Mouse (Mus musculus) midbrain, embryonic 16.5 days (tissue): Measurements from ENCODE around the gene Elfn2. TPM values are rescaled to one million over a fixed set of nuclear protein-coding genes. Genes with fewer than 3 reads are reported as not detected.
A peak's percentile ranks its signal among the peaks of the same experiment; 100 is the strongest.

Source experiments
- ATAC-seq: fragments of 200-750 bp; cut with Nextera tagmentation; 2 replicates; pipeline ENCODE4 v1.8.0; 2017; ENCODE audit warnings: moderate TSS enrichment
- H3K27ac ChIP-seq: fragments of 300-500 bp; sonication (generic); 2 replicates; pipeline ENCODE4 v1.5.1; 2014; ENCODE audit warnings: mild to moderate bottlenecking, low read length, mixed read lengths
- H3K27me3 ChIP-seq: fragments of 300-500 bp; sonication (generic); 2 replicates; pipeline ENCODE4 v1.6.1; 2014; ENCODE audit warnings: low read depth, low read length, mixed read lengths; ENCODE audit not compliant: control insufficient read depth, insufficient read depth
- H3K36me3 ChIP-seq: fragments of 300-500 bp; sonication (generic); 2 replicates; pipeline ENCODE4 v1.6.1; 2014; ENCODE audit warnings: mild to moderate bottlenecking, low read length, moderate library complexity, mixed read lengths; ENCODE audit not compliant: control insufficient read depth, insufficient read depth
- H3K4me1 ChIP-seq: fragments of 300-500 bp; sonication (generic); 2 replicates; pipeline ENCODE4 v1.6.1; 2014; ENCODE audit warnings: mild to moderate bottlenecking, low read length, mixed read lengths; ENCODE audit not compliant: control insufficient read depth, insufficient read depth
- H3K4me2 ChIP-seq: fragments of 300-500 bp; sonication (generic); 2 replicates; pipeline ENCODE4 v1.6.1; 2014; ENCODE audit warnings: mild to moderate bottlenecking, low read length, mixed read lengths
- H3K4me3 ChIP-seq: fragments of 300-500 bp; sonication (generic); 2 replicates; pipeline ENCODE4 v1.5.1; 2014; ENCODE audit warnings: low read depth, mild to moderate bottlenecking, low read length, moderate library complexity, mixed read lengths
- H3K9ac ChIP-seq: fragments of 300-500 bp; sonication (generic); 2 replicates; pipeline ENCODE4 v1.6.1; 2014; ENCODE audit warnings: low read depth, low read length, mixed read lengths
- H3K9me3 ChIP-seq: fragments of 300-500 bp; sonication (generic); replicated peaks from 2 replicates; pipeline ENCODE4 v1.6.1; 2014; ENCODE audit warnings: mild to moderate bottlenecking, low read length, mixed read lengths; ENCODE audit not compliant: control insufficient read depth, poor library complexity, severe bottlenecking
- WGBS: fragments of 180-500 bp; shearing (Covaris S2); extraction: QIAGEN DNeasy Blood & Tissue Kit; methylation state at CpG from one replicate; pipeline ENCODE4 v1.1.7; 2014; 5-methylcytosine and 5-hydroxymethylcytosine counted together
- polyA plus RNA-seq: library from polyadenylated mRNA; unstranded; fragments of >200 nt; fragmentation: Nextera tagmentation; extraction: Ambion mirVana; gene quantifications from 2 replicates; pipeline ENCODE4 v1.2.1, GENCODE M21; 2015

Gene Elfn2
- polyA plus RNA-seq, 1 experiment from 2014 or later, result 12.6 TPM

DNA sequence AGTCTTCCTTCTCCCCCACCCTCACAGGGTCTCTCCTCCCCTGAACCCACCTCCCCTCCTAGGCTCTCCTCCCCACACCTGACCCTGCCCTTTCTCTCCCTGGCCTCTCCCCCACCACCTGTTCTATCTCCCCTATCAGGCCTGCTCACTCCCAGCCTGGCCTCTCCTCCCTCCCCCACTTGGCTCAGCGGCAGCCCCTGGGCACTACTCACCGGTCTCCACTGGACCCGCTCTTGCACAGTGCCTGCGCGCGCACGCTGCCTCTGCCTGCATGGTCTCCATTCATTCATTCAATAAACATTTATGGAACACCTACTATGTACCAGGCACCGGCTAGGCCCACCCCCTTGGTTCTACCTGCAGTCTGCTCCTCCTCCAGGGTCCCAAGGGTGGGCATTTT lies 37.3 kb downstream of the Elfn2 start:
- H3K4me2 ChIP-seq, result no peak overlapping the region
- WGBS, result 75% methylated on average over 8 of the region's 8 CpGs
- peak overlapping the region; percentile 35; the same call in 1 of the 2 replicates for H3K9ac ChIP-seq
- no peak for ATAC-seq
- H3K27me3 ChIP-seq, result no peaks in the 10 kb centered on the region
- no peak overlapping the region for H3K27ac ChIP-seq
- no peak overlapping the region for H3K4me3 ChIP-seq
- no peaks in the 10 kb centered on the region for H3K9me3 ChIP-seq
- H3K36me3 ChIP-seq, result no peaks in the 10 kb centered on the region
- peaks cover 30% of the 10 kb centered on the region for H3K4me1 ChIP-seq

GRCm38 (mm10) chr15:78680291-78680690 lies 38.3 kb downstream of the Elfn2 start:
- no peak overlapping the region for H3K27ac ChIP-seq

DNA sequence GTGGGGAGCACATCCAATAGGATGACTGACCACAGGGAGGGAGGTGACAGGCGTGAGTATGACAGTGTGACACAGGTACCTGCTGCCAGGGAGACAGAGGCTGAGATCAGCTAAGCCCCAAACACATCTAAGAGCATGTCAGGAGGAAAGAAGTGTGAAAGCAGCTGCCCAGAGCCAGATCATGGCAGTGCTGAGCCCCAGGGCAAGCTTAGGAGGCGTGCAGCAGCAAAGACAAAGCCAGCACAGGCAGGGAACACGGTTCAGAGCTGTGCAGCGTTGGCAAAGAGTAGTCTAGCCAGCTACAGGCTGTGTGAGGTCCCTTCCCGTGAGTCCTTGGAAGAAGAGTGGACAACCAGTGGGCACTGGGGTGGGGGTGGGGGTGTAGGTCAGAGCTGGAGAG lies 40.9 kb downstream of the Elfn2 start:
- Histone ChIP-seq H3K4me2 (no peak overlapping the region), H3K4me3 (no peak overlapping the region), H3K9me3 (no peaks in the 10 kb centered on the region; the same call in 1 of the 2 replicates), H3K9ac (peak overlapping the region; percentile 28; the same call in 1 of the 2 replicates), H3K36me3 (peaks cover 8% of the 10 kb centered on the region), H3K27ac (no peak overlapping the region), H3K4me1 (peaks cover 14% of the 10 kb centered on the region), H3K27me3 (peaks cover 9% of the 10 kb centered on the region)
- ATAC-seq, result no peak
- WGBS, result 56% methylated on average over 5 of the region's 5 CpGs

More at GRCm38 (mm10) chr15:78680291-78680690, 38.3 kb downstream of the Elfn2 start:
- H3K9me3 ChIP-seq, result no peaks in the 10 kb centered on the region
- no peak overlapping the region for H3K9ac ChIP-seq
- WGBS, result 60% methylated on average over 22 of the region's 22 CpGs
- no peak for ATAC-seq
- H3K4me3 ChIP-seq, result no peak overlapping the region
- no peak overlapping the region for H3K4me2 ChIP-seq
- no peaks in the 10 kb centered on the region for H3K27me3 ChIP-seq
- H3K4me1 ChIP-seq, result peaks cover 29% of the 10 kb centered on the region
- H3K36me3 ChIP-seq, result no peaks in the 10 kb centered on the region

DNA sequence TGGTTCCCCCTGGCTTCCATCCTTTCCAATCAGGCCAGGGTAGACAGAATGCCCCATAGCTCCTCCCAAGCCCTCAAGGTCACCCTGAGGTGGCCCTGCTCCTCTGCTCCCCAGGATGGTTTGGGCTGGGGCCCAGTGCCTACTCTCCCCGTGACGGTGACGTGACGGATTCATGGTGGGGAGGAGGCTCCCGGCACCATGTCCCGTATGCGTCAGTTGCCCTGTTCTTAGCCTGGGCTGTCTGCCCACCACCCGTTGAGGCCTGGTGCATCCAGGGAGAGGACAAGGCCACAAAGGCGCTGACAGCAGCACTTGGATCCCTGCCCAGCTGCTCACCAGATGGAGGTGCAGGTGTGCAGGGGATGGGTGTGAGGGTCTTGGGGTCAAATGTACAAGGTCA lies 41.6 kb downstream of the Elfn2 start:
- Histone ChIP-seq H3K27me3 (peaks cover 9% of the 10 kb centered on the region), H3K36me3 (peaks cover 11% of the 10 kb centered on the region), H3K9ac (no peak overlapping the region), H3K9me3 (no peaks in the 10 kb centered on the region; the same call in 1 of the 2 replicates), H3K4me2 (no peak overlapping the region), H3K27ac (no peak overlapping the region), H3K4me1 (peaks cover 13% of the 10 kb centered on the region), H3K4me3 (no peak overlapping the region)
- 63% methylated on average over 9 of the region's 9 CpGs for WGBS
- ATAC-seq, result no peak

GRCm38 (mm10) chr15:78674912-78675412 lies 43.6 kb downstream of the Elfn2 start:
- WGBS, result 51% methylated on average over 6 of the region's 6 CpGs
- no peak overlapping the region for H3K4me2 ChIP-seq
- H3K4me1 ChIP-seq, result peaks cover 6% of the 10 kb centered on the region
- H3K36me3 ChIP-seq, result peaks cover 14% of the 10 kb centered on the region
- H3K9ac ChIP-seq, result no peak overlapping the region
- H3K4me3 ChIP-seq, result no peak overlapping the region
- H3K27ac ChIP-seq, result no peak overlapping the region
- no peak for ATAC-seq
- H3K9me3 ChIP-seq, result no peaks in the 10 kb centered on the region; the same call in 1 of the 2 replicates
- H3K27me3 ChIP-seq, result peaks cover 9% of the 10 kb centered on the region

DNA sequence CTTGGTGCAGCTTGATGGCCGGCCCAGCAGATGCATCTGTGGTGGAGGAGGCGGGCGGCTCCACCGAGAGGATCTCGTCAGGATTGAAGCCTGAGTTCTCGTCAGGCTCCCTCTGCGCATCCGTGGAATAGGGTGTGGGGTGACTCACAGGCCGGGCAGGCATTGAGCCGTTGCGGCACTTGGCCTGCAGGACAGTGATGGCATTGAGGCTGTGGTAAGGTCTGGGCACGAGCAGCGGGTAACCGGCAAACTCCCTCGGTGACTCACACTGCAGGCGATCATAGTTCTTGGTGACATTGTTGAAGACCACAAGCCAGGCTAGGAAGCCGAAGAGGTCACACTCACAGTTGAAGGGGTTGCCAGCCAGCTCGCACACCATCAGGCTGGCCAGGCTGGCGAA lies 45.1 kb downstream of the Elfn2 start:
- H3K9me3 ChIP-seq, result no peaks in the 10 kb centered on the region; the same call in 1 of the 2 replicates
- peaks cover 14% of the 10 kb centered on the region for H3K36me3 ChIP-seq
- no peak for ATAC-seq
- H3K27me3 ChIP-seq, result peaks cover 9% of the 10 kb centered on the region
- 81% methylated on average over 19 of the region's 19 CpGs for whole genome bisulfite sequencing
- H3K9ac ChIP-seq, result no peak overlapping the region
- no peak overlapping the region for H3K4me2 ChIP-seq
- H3K27ac ChIP-seq, result no peak overlapping the region
- H3K4me1 ChIP-seq, result peaks cover 7% of the 10 kb centered on the region
- H3K4me3 ChIP-seq, result no peak overlapping the region

DNA sequence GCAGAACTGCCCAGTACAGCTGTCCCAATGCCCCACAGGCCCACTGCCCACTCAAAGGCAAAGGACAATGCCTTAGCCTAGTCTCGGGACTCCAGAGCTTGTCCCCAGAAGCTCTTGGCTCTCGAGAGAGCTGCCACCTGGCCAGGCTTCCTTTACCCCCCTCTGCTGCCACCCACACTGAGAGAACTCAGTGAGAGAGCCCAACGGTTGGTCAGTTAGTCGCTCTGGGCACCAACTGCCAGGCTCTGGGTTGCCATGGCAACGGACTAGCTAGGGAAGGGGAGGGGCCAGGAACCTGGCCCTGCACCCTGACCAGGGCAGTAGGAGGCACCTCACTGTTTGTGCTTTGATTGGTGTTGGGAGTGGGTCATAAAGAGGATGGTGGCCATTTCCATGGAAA lies 48.2 kb downstream of the Elfn2 start:
- H3K4me1 ChIP-seq, result peaks cover 7% of the 10 kb centered on the region
- no peak overlapping the region for H3K27ac ChIP-seq
- peaks cover 14% of the 10 kb centered on the region for H3K36me3 ChIP-seq
- peaks cover 9% of the 10 kb centered on the region for H3K27me3 ChIP-seq
- WGBS, result 18% methylated on average over 5 of the region's 5 CpGs
- H3K9me3 ChIP-seq, result no peaks in the 10 kb centered on the region; the same call in 1 of the 2 replicates
- no peak overlapping the region for H3K4me3 ChIP-seq
- no peak overlapping the region for H3K9ac ChIP-seq
- ATAC-seq, result peak; percentile 12; the same call in 1 of the 2 replicates
- H3K4me2 ChIP-seq, result no peak overlapping the region

- no peak for ATAC-seq
- WGBS, result 67% methylated on average over 10 of the region's 10 CpGs
- Histone ChIP-seq H3K27ac (no peak overlapping the region), H3K36me3 (peaks cover 14% of the 10 kb centered on the region), H3K9me3 (no peaks in the 10 kb centered on the region; the same call in 1 of the 2 replicates), H3K4me3 (no peak overlapping the region), H3K4me2 (no peak overlapping the region), H3K4me1 (peaks cover 7% of the 10 kb centered on the region; the same call in 1 of the 2 replicates), H3K9ac (no peak overlapping the region), H3K27me3 (peaks cover 9% of the 10 kb centered on the region)
Measured at GRCm38 (mm10) chr15:78669221-78669871, 49.2 kb downstream of the Elfn2 start.

- H3K4me3 ChIP-seq, result no peak overlapping the region
- no peak overlapping the region for H3K4me2 ChIP-seq
- 58% methylated on average over 5 of the region's 5 CpGs for WGBS
- no peak overlapping the region for H3K9ac ChIP-seq
- H3K4me1 ChIP-seq, result no peaks in the 10 kb centered on the region; the same call in 1 of the 2 replicates
- no peaks in the 10 kb centered on the region for H3K36me3 ChIP-seq
- H3K27me3 ChIP-seq, result no peaks in the 10 kb centered on the region
- H3K27ac ChIP-seq, result no peak overlapping the region
- no peaks in the 10 kb centered on the region for H3K9me3 ChIP-seq
- ATAC-seq, result no peak
Measured at GRCm38 (mm10) chr15:78664268-78664667, 54.3 kb downstream of the Elfn2 start.
